Mouse (Mus musculus) limb, embryonic 10.5 days (tissue): Measurements from ENCODE around the gene Iars2. TPM values are rescaled to one million over a fixed set of nuclear protein-coding genes. Genes with fewer than 3 reads are reported as not detected.

Experiments used
- microRNA counts: library from miRNA; unstranded; fragments of <30 nt; microRNA quantifications from one replicate; lab custom pipeline; 2017
- microRNA-seq: library from miRNA; unstranded; fragments of <30 nt; microRNA quantifications from one replicate; pipeline ENCODE4, GENCODE M21; 2017
- polyA plus RNA-seq: library from polyadenylated mRNA; unstranded; fragments of >200 nt; fragmentation: Nextera tagmentation; extraction: Ambion mirVana; gene quantifications from 2 replicates; pipeline ENCODE4 v1.2.1, GENCODE M21; 2016

Iars2 gene
- polyA plus RNA-seq, 1 experiment from 2014 or later: 27.8 TPM

MicroRNAs within 50 kb of the gene (microRNA counts, 519-probe panel; counts per million panel counts)
- microRNA mmu-miR-194 (lab: Ali Mortazavi, UCI) (684 counts per million, percentile 72 among the panel's probes with 10 or more counts), microRNA mmu-miR-664 (lab: Ali Mortazavi, UCI) (684 counts per million, percentile 72 among the panel's probes with 10 or more counts)

Small RNAs within 50 kb of the gene (microRNA-seq; reads per million reads assigned to microRNA genes)
- gene Mir194-1 (not detected), gene Mir215 (1.5 reads per million), gene Mir664 (3.2 reads per million, percentile 2 among the genes with 10 or more reads in this experiment)

Other genes starting within 250 kb of the Iars2 start
- gene Rab3gap2, start 125.3 kb downstream of the Iars2 start, polyA plus RNA-seq: 17.7 and 20.6 TPM in 2 replicates
- 30.6 and 38.7 TPM in 2 replicates for gene Bpnt1, start 2.8 kb upstream of the Iars2 start, polyA plus RNA-seq
- 149 and 161 TPM in 2 replicates for gene Eprs, start 33.6 kb upstream of the Iars2 start, polyA plus RNA-seq
- 0.86 and 1.2 TPM in 2 replicates for gene Slc30a10, start 125.5 kb upstream of the Iars2 start, polyA plus RNA-seq